Mouse (Mus musculus): ENCODE measurements around the gene Ugt1a2. TPM values are rescaled to one million over a fixed set of nuclear protein-coding genes. Genes with fewer than 3 reads are reported as not detected.

Gene Ugt1a2
- polyA plus RNA-seq, 1 experiment from 2014 or later, result not detected

DNA sequence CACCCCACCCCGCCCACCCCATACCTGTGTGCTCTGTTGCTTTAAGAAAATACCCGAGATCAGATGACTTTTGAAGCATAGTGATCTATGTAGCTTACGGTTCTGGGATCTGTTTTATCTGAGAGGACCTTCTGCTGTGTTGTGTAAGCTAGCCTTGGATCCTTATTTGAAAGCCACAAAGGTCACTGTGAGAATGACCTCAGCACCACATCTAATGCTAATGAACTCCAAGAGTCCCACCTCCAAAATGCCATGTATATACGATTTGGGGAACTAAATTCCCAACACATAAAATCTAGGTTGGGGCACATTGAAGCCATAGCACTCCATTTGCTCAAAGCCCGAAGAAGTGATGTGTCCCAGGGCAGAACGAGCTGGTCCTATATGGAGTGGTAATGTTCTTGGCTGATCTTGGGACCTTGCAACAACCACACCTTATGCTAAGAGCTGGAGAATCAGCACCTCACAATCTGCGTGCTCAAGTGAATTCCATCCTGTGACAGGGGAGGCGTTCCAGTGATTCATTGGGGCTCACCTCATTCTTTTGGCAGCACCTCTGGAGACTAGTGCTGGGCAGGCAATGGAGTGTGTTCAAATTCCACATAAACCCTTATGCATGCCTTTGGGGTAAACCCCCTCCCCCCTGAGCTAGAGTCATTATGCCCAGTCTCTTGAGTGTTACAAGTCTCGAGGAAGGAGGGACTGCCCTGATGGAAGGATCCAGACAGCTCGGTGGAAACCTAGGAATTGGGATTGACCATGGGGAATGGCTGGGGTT is 56.7 kb downstream of the Ugt1a2 start:
- Histone ChIP-seq H3K27ac (replicated peaks) (no peak overlapping the region), H3K9me3 (peaks cover 97% of the 10 kb centered on the region), H3K4me1 (no peaks in the 10 kb centered on the region), H3K36me3 (replicated peaks) (peaks cover 30% of the 10 kb centered on the region), H3K27me3 (replicated peaks; ENCODE audit: low read depth, poor library complexity, severe bottlenecking) (no peaks in the 10 kb centered on the region), H3K4me3 (no peak overlapping the region)
- WGBS, result 79% methylated on average over 10 of the region's 10 CpGs
- DNase-seq (ENCODE audit: low spot score), result no peak

DNA sequence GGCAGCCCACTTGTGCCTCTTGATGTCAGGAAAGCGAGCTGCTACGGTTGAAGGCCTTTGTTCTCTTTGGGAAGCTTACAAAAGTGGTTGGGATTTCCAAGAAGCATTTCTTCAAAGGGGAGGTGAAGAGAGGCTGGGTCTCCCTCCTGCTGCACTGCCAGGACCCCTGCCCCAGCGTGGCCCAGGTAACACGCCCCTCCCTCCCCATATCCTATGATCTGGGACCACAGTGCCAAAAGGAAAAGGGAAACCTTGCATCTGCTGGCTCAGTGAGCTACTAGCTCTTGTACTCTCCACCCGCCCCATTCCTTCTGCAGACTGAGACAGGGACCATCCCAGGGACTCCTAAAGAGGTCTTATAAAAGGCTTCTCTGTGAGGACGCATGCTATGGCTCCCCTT is 57.3 kb downstream of the Ugt1a2 start:
- no peak overlapping the region for H3K4me3 ChIP-seq
- H3K9me3 ChIP-seq, result peaks cover 95% of the 10 kb centered on the region
- H3K27me3 ChIP-seq (replicated peaks; ENCODE audit: low read depth, poor library complexity, severe bottlenecking), result no peaks in the 10 kb centered on the region
- peaks cover 36% of the 10 kb centered on the region for H3K36me3 ChIP-seq (replicated peaks)
- no peak for DNase-seq (ENCODE audit: low spot score)
- no peak overlapping the region for H3K27ac ChIP-seq (replicated peaks)
- WGBS, result 81% methylated on average over 6 of the region's 6 CpGs
- H3K4me1 ChIP-seq, result no peaks in the 10 kb centered on the region

DNA sequence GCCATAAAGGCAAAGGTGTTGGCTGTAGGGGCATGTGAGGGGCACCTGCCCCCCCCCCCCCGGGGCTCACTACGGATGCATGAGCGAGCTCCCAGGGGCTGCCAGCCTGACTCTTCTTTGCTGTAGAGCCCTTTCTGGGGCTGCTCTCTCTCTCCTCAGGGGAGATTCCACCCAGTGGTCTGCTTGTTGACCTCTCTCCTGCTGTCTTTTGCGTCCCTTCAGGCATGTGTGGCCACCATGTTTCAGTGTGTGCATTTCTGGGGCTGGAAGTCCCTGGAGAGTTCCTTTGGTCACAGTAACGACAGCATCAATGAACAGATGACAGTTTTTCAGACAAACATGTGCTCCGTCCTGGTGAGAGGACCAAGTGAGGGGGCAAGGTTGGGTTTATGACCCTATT is 58.0 kb downstream of the Ugt1a2 start:
- DNase-seq (ENCODE audit: low spot score), result no peak
- Histone ChIP-seq H3K4me1 (no peaks in the 10 kb centered on the region), H3K9me3 (peaks cover 95% of the 10 kb centered on the region), H3K36me3 (replicated peaks) (peaks cover 43% of the 10 kb centered on the region), H3K4me3 (no peak overlapping the region), H3K27me3 (replicated peaks; ENCODE audit: low read depth, poor library complexity, severe bottlenecking) (no peaks in the 10 kb centered on the region), H3K27ac (replicated peaks) (no peak overlapping the region)
- WGBS, result 72% methylated on average over 6 of the region's 6 CpGs

DNA sequence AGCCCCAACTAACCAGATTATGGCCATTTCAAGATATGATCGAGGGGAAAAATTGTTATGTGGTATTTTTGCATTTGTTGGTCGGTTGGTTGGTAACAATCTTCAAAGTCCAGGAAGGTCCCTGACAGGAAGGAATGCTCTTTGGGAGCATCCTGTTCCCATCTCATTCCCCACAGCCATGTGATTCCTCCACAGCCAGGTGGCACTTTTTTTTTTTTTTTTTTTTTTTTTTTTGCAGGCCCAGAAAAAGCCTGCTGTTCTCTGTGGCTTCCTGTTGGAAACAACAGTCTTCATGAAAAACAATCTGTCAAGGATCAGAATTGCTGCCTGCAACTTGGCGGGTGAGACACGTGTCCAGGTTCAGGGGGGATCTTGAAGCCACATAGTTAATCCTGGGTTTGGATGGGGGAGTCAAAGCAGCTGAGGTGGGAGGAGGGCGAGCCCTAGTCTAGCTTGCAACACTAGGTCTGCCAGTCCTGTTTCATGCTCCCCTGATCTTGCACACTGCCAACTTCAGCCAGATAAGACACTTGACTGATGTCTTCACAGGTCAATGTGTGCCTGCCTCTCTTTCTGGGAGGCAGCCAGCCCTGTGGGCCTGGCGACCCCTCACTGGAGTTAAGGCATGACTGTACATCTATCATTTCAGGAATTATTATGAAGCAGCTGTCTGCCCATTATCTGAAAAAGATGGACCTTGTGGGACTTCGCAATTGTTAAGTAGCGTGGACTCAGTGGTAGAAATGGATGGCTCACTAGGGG is 58.7 kb downstream of the Ugt1a2 start:
- no peak for DNase-seq (ENCODE audit: low spot score)
- Histone ChIP-seq H3K4me1 (no peaks in the 10 kb centered on the region), H3K27ac (replicated peaks) (no peak overlapping the region)

DNA sequence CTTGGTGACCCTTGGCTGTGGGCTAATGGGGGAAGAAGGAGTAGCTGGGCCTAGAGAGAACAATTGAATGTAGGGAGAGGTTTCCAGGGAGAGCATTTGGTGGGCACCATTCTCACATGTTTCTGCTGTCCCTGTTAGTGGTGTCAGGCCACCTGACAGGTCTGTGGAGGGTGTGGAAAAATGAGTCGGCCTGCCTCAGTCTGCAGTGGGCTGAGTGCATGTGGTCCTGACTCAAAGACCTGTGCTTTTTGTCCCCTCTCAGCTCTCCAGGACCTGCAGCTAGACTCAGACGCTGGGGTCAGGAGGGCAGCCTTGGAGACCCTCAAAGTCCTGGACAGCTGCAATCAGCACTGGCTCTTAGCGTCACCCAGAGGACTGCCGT is 59.2 kb downstream of the Ugt1a2 start:
- no peak for DNase-seq (ENCODE audit: low spot score)
- H3K9me3 ChIP-seq, result peaks cover 94% of the 10 kb centered on the region
- H3K27ac ChIP-seq (replicated peaks), result no peak overlapping the region
- H3K27me3 ChIP-seq (replicated peaks; ENCODE audit: low read depth, poor library complexity, severe bottlenecking), result no peaks in the 10 kb centered on the region
- peaks cover 56% of the 10 kb centered on the region for H3K36me3 ChIP-seq (replicated peaks)
- WGBS, result 77% methylated on average over 4 of the region's 4 CpGs
- H3K4me3 ChIP-seq, result no peak overlapping the region
- no peaks in the 10 kb centered on the region for H3K4me1 ChIP-seq

More for the DNA sequence above, 58.7 kb downstream of the Ugt1a2 start:
- Histone ChIP-seq H3K9me3 (peaks cover 95% of the 10 kb centered on the region), H3K4me3 (no peak overlapping the region), H3K36me3 (replicated peaks) (peaks cover 50% of the 10 kb centered on the region), H3K27me3 (replicated peaks; ENCODE audit: low read depth, poor library complexity, severe bottlenecking) (no peaks in the 10 kb centered on the region)
- WGBS, result 81% methylated on average over 8 of the region's 8 CpGs

DNA sequence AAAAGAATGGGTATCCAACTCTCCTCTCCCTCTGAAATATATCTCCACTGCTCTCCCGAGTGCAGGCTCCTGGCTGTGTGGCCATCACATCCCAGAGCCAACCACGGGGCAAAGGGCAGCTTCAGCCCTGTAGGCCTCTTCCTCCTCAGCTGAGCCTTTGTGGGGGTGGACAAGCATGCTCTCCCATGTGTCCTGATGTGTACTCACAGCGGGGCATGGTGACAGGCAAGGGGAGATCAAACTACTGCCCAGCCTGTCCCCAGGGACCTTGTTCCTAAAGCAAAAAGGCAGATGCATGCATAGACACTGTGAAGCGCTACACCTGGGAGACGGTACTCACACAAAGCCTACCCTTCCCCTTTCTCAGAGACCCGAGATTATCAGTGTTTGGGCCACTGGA is 59.7 kb downstream of the Ugt1a2 start:
- peaks cover 94% of the 10 kb centered on the region for H3K9me3 ChIP-seq
- no peaks in the 10 kb centered on the region for H3K27me3 ChIP-seq (replicated peaks; ENCODE audit: low read depth, poor library complexity, severe bottlenecking)
- H3K36me3 ChIP-seq (replicated peaks), result peaks cover 60% of the 10 kb centered on the region
- no peak overlapping the region for H3K4me3 ChIP-seq
- H3K27ac ChIP-seq (replicated peaks), result no peak overlapping the region
- WGBS, result 85% methylated on average over 6 of the region's 6 CpGs
- DNase-seq (ENCODE audit: low spot score), result no peak
- no peaks in the 10 kb centered on the region for H3K4me1 ChIP-seq

DNA sequence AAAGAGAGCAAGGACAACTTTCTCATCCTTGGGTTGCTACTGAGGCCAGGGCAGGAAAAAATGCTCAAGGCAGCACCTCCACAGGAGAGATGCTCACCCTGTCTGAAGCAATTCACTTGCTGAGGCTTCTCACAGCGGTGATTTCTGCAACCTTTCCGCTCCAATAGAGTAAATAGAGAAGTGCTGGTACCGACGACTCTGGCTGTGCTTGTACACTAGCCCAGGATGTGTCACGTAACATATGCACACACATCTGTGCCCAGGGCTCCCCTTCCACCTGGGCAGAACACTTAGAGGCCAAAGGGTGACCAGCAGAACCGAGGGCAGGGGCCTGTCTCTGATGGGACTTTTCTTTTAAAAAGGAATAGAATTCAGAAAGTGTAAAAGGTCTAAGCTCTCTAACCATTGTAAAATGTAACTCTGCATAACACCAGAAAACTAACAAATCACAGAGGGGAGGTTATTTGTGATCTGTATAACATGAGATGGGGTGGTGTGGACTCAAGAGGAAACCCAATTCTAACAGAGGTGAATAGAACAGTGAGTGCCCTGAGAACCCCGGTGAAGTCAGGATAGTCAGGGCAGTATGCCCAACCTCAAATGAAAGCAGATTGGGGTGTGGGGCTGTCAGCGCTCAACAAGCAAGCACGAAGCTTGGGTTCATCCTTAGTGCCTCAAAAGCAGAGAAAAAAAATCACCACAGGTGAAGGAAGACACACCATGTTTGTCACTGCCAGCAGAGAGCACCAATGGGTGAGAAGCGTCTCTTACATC is 60.4 kb downstream of the Ugt1a2 start:
- H3K27ac ChIP-seq (replicated peaks), result no peak overlapping the region
- no peak for DNase-seq (ENCODE audit: low spot score)
- WGBS, result 85% methylated on average over 10 of the region's 10 CpGs
- peaks cover 94% of the 10 kb centered on the region for H3K9me3 ChIP-seq
- peaks cover 67% of the 10 kb centered on the region for H3K36me3 ChIP-seq (replicated peaks)
- no peak overlapping the region for H3K4me3 ChIP-seq
- no peaks in the 10 kb centered on the region for H3K27me3 ChIP-seq (replicated peaks; ENCODE audit: low read depth, poor library complexity, severe bottlenecking)
- no peaks in the 10 kb centered on the region for H3K4me1 ChIP-seq

DNA sequence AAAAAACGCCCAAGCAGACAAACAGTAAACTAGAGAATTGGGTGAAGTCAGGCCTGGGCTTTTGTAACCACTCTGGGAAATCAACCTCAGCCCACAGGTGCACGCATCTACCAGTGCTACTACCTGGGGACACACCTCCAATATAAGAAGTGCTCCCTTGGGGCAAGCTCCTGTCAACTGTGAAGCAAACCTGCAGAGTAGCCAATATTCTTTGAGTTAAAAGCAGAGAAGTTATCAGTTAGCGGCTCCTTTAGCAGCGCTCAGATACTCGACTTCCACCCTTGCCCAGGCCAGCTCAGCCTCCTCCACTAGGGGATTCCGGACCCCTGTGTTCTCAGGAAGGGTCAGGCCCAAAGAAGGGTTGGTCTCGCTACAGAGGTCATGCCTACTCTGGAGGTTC is 61.3 kb downstream of the Ugt1a2 start:
- Histone ChIP-seq H3K9me3 (peaks cover 93% of the 10 kb centered on the region), H3K4me3 (no peak overlapping the region), H3K4me1 (no peaks in the 10 kb centered on the region), H3K27ac (replicated peaks) (no peak overlapping the region), H3K27me3 (replicated peaks; ENCODE audit: low read depth, poor library complexity, severe bottlenecking) (no peaks in the 10 kb centered on the region), H3K36me3 (replicated peaks) (peaks cover 76% of the 10 kb centered on the region)
- no peak for DNase-seq (ENCODE audit: low spot score)
- WGBS, result 89% methylated on average over 7 of the region's 7 CpGs

DNA sequence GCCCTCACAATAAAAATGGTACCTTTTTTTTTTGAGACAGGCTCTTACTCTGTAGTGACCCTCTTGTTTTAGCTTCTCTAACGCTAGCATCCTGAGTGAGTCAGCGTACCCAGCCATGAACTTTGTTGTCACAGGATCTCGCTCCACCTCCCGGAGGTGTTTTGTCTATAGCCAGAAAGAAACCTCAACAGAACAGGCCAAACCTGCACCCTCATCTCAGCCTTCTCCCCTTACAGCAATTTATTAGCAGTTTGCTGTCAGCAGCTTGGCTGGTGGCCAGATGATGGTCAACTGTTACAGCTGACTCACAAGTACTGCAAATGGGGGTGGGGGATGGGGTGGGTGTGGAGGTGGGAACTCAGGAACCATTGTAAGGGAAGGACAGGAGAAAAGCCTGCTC is 61.9 kb downstream of the Ugt1a2 start:
- Histone ChIP-seq H3K27ac (replicated peaks) (no peak overlapping the region), H3K4me3 (no peak overlapping the region), H3K27me3 (replicated peaks; ENCODE audit: low read depth, poor library complexity, severe bottlenecking) (no peaks in the 10 kb centered on the region), H3K36me3 (replicated peaks) (peaks cover 82% of the 10 kb centered on the region), H3K4me1 (no peaks in the 10 kb centered on the region), H3K9me3 (peaks cover 93% of the 10 kb centered on the region)
- 91% methylated on average over 4 of the region's 4 CpGs for WGBS
- no peak for DNase-seq (ENCODE audit: low spot score)

DNA sequence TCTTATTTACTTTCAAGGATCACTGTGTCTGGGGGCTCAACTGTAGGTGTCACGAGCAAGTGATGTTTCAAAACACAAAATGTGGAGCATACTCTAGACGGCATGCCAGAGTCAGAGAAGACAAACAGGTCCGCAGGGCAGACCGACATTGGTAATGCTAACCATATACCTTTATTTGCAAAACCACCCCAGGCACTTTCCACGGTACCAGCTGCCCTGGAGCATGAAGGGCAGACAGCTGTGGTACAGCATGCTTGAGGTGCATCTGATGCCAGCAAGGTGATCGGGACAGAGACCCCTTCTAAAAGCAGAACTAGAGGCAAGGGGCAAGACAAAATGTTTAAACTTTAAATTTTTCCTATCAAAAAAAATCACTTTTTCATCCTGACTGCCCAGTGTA is 62.6 kb downstream of the Ugt1a2 start:
- WGBS, result 78% methylated on average over 6 of the region's 6 CpGs
- Histone ChIP-seq H3K27ac (replicated peaks) (no peak overlapping the region), H3K4me3 (no peak overlapping the region), H3K36me3 (replicated peaks) (peaks cover 89% of the 10 kb centered on the region), H3K9me3 (peaks cover 87% of the 10 kb centered on the region), H3K4me1 (no peaks in the 10 kb centered on the region), H3K27me3 (replicated peaks; ENCODE audit: low read depth, poor library complexity, severe bottlenecking) (no peaks in the 10 kb centered on the region)
- DNase-seq (ENCODE audit: low spot score), result no peak

DNA sequence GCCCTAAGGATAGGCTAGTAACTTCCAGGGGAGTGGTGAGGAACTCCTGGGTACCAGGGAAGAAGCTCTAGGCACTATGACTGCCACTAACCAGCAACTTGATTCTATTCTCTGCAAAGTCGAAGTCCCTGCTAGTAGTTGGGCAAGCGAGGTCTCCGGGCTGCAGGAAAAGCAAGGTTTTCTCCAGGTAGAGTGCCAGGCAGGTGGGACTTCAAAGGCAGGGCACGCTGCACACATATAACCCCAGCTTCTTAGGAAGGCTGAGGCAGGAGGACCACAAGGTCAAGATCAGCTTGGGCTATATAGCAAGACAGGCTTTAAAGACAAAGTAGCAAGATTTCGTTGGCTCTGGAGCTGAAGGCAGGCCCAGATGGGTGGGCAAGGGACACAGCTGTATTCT is 63.4 kb downstream of the Ugt1a2 start:
- 89% methylated on average over 5 of the region's 5 CpGs for WGBS
- Histone ChIP-seq H3K4me3 (no peak overlapping the region), H3K4me1 (no peaks in the 10 kb centered on the region), H3K36me3 (replicated peaks) (peaks cover 97% of the 10 kb centered on the region), H3K9me3 (peaks cover 82% of the 10 kb centered on the region), H3K27me3 (replicated peaks; ENCODE audit: low read depth, poor library complexity, severe bottlenecking) (no peaks in the 10 kb centered on the region), H3K27ac (replicated peaks) (no peak overlapping the region)
- no peak for DNase-seq (ENCODE audit: low spot score)

DNA sequence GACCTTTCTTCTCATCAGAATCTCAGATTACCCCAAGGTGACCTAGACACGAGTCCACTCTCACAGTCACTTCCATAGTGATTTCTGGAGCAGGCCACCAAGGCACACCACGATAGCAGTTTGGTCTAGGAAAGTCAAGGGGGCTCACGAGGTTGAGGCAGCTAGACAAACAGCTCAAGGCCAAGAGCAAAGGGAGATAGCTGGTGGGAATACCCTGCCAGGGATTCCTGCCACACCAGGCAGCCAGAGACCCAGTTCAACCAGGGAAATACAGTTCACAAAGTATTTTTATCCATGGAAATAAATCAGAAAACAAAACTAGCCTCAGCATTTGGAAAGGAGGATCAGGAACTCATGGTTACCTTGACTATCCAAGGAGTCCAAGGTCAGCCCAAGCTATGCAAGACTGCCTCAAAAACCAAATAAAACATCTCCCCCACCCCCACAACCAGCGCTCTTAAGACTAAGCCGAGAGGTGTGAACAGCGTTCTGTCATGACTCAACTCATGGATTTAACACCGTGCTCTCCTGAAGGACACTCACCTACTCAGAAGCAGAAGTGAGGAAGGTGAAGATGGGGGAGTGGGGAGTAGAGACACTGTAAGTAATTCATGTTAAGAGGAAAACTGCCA is 64.0 kb downstream of the Ugt1a2 start:
- H3K4me1 ChIP-seq, result no peaks in the 10 kb centered on the region
- no peak for DNase-seq (ENCODE audit: low spot score)
- no peak overlapping the region for H3K27ac ChIP-seq (replicated peaks)
- H3K4me3 ChIP-seq, result no peak overlapping the region
- peaks cover 100% of the 10 kb centered on the region for H3K36me3 ChIP-seq (replicated peaks)
- H3K27me3 ChIP-seq (replicated peaks; ENCODE audit: low read depth, poor library complexity, severe bottlenecking), result no peaks in the 10 kb centered on the region
- 91% methylated on average over 7 of the region's 7 CpGs for WGBS
- H3K9me3 ChIP-seq, result peaks cover 82% of the 10 kb centered on the region
